Mouse (Mus musculus) cerebellum, postnatal 36 days (tissue): Measurements from ENCODE around the gene Cfap77.

Experiments
- DNase-seq, 2 experiments: peaks; one replicate each; pipeline ENCODE4 v3.0.0; 2021 to 2022; ENCODE audit warnings: mixed read lengths in 2 of 2

Gene Cfap77

GRCm38 (mm10) chr2:28919001-28919400, 135.9 kb downstream of the Cfap77 start:
- no peak for DNase-seq

GRCm38 (mm10) chr2:28917518-28918361, 137.1 kb downstream of the Cfap77 start:
- DNase-seq = peak; percentile 38 to 42

- DNase-seq = peak in 1 of 2 experiments; percentile 44
Observed at GRCm38 (mm10) chr2:28917156-28917517, 137.7 kb downstream of the Cfap77 start.

- DNase-seq = peak; percentile 65 to 69
Observed at GRCm38 (mm10) chr2:28916513-28916865, 138.4 kb downstream of the Cfap77 start, which contains the start of gene Barhl1. Barhl1 (minus strand) TSS chr2:28916668.

GRCm38 (mm10) chr2:28915768-28916512, 138.9 kb downstream of the Cfap77 start:
- peak; percentile 49 to 59 for DNase-seq

GRCm38 (mm10) chr2:28915104-28915738, 139.6 kb downstream of the Cfap77 start:
- DNase-seq = peak in 1 of 2 experiments; percentile 24

- DNase-seq = no peak
Observed at GRCm38 (mm10) chr2:28914121-28914520, 140.7 kb downstream of the Cfap77 start.

GRCm38 (mm10) chr2:28912961-28913360, 141.9 kb downstream of the Cfap77 start:
- peak in 1 of 2 experiments; percentile 11 for DNase-seq

- peak; percentile 20 for DNase-seq
Observed at GRCm38 (mm10) chr2:28912039-28912700, 142.7 kb downstream of the Cfap77 start.

- peak in 1 of 2 experiments; percentile 12 for DNase-seq
Observed at GRCm38 (mm10) chr2:28911331-28912038, 143.4 kb downstream of the Cfap77 start.

- DNase-seq = no peak
Observed at GRCm38 (mm10) chr2:28910877-28911276, 144.0 kb downstream of the Cfap77 start.

- no peak for DNase-seq
Observed at GRCm38 (mm10) chr2:28909818-28910710, 144.8 kb downstream of the Cfap77 start.

- no peak for DNase-seq
Observed at GRCm38 (mm10) chr2:28909186-28909817, 145.6 kb downstream of the Cfap77 start.

GRCm38 (mm10) chr2:28908389-28909153, 146.3 kb downstream of the Cfap77 start:
- peak in 1 of 2 experiments; percentile 17 for DNase-seq

- DNase-seq = peak; percentile 18 to 28
Observed at GRCm38 (mm10) chr2:28907691-28908388, 147.0 kb downstream of the Cfap77 start.

- no peak for DNase-seq
Observed at GRCm38 (mm10) chr2:28905561-28905960, 149.3 kb downstream of the Cfap77 start.

- no peak for DNase-seq
Observed at GRCm38 (mm10) chr2:28904786-28905185, 150.1 kb downstream of the Cfap77 start.

- no peak for DNase-seq
Observed at GRCm38 (mm10) chr2:28903871-28904270, 151.0 kb downstream of the Cfap77 start.

- DNase-seq = no peak
Observed at GRCm38 (mm10) chr2:28902291-28902690, 152.6 kb downstream of the Cfap77 start.
